Mouse (Mus musculus): ENCODE results near the gene Hyal2.
"Not testable (repeated sequence)": the region's sequence is repeated elsewhere in the genome, so short reads cannot be mapped to it uniquely, and the experiment has no call there.

The Hyal2 gene

GRCm38 (mm10) chr9:107568331-107569261, 851 bp downstream of the Hyal2 start:
- peak; percentile 88 for DNase-seq (ENCODE audit: low read depth, low spot score)

GRCm38 (mm10) chr9:107569270-107569669, 1.5 kb downstream of the Hyal2 start:
- peak; percentile 35 for DNase-seq (ENCODE audit: low read depth, low spot score)

GRCm38 (mm10) chr9:107570016-107570415, 2.3 kb downstream of the Hyal2 start:
- DNase-seq (ENCODE audit: low read depth, low spot score), result no peak

GRCm38 (mm10) chr9:107570845-107571244, 3.1 kb downstream of the Hyal2 start:
- DNase-seq (ENCODE audit: low read depth, low spot score), result no peak

DNA sequence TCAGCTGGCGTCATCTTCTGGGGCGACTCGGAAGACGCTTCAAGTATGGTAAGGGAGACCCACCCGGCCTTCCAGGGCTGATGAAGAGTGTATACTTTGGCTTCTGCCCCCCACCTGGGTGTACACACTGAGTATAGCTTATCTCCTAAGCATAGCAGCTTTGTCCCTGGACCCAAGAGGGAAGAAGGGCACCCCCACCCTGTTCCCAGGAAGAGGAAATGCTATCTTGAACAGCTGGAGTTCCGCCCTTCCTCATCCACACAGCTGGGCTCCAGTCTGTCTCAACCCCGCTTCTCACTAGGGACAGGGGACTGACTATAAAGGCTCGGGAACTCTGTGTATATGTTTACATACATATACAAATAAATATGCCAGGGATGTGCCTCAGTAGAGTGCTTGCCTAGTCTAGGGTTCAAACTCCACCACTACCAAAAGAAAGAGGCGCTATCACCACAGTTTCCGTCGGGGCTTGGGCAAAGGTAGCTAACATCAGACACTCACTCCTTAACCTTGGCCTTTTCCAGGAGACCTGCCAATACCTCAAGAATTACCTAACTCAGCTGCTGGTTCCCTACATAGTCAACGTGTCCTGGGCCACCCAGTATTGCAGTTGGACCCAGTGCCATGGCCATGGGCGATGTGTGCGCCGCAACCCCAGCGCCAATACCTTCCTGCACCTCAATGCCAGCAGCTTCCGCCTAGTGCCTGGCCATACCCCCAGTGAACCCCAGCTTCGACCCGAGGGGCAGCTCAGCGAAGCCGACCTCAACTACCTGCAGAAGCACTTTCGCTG, 4.0 kb downstream of the Hyal2 start:
- no peak for DNase-seq (ENCODE audit: low read depth, low spot score)

DNA sequence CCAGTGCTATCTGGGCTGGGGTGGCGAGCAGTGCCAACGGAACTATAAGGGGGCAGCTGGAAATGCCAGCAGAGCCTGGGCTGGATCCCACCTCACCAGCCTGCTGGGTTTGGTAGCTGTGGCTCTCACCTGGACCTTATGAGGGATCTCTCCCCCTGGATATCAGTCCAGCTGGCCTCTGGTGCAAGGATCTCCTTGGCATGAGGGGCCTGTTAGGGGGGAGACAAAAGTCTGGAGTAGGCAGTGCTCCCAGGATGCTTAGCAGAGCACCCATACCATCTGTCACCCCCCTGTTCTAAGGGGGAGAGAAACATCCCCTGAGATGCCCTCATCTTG, 4.5 kb downstream of the Hyal2 start:
- DNase-seq (ENCODE audit: low read depth, low spot score), result no peak

- DNase-seq (ENCODE audit: low read depth, low spot score), result not testable (repeated sequence)
Observed at GRCm38 (mm10) chr9:107573774-107574173, 6.0 kb downstream of the Hyal2 start.

- DNase-seq (ENCODE audit: low read depth, low spot score), result peak; percentile 53
Observed at GRCm38 (mm10) chr9:107575579-107576356, 8.0 kb downstream of the Hyal2 start.

- peak; percentile 67 for DNase-seq (ENCODE audit: low read depth, low spot score)
Observed at GRCm38 (mm10) chr9:107576357-107577107, 8.8 kb downstream of the Hyal2 start, which contains the start of gene Hyal1. Hyal1 (plus strand) TSS chr9:107576927.

DNA sequence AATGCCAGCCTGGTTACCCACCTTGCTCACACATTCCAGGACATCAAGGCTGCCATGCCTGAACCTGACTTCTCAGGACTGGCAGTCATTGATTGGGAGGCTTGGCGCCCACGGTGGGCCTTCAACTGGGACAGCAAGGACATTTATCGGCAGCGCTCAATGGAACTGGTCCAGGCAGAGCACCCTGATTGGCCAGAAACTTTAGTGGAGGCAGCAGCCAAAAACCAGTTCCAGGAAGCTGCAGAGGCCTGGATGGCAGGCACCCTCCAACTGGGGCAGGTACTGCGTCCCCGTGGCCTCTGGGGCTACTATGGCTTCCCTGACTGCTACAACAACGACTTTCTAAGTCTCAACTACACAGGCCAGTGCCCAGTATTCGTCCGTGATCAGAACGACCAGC, 10.1 kb downstream of the Hyal2 start:
- no peak for DNase-seq (ENCODE audit: low read depth, low spot score)

DNA sequence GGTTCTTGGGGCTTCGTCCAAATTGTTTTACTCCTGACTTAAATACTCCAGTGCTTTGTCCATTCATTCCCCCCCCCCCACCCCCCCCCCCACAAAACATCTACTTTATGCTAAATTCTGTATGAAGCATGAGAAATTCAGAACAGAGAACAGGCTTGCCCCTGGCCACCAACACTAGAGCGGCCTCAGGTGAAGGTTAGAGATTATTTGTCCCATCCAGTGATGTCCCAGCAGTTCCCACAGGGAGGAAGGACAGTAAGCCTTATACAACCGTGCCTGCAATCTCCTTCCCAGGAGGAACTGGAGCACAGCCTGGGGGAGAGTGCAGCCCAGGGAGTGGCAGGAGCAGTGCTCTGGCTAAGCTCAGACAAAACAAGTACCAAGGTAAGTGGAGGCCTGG, 10.8 kb downstream of the Hyal2 start, which contains the start of gene Naa80:
Naa80 (plus strand) TSS at position 301 of the 400 bp plus-strand sequence.
- DNase-seq (ENCODE audit: low read depth, low spot score), result no peak

- peak; percentile 92 for DNase-seq (ENCODE audit: low read depth, low spot score)
Observed at GRCm38 (mm10) chr9:107579023-107579900, 11.5 kb downstream of the Hyal2 start.

GRCm38 (mm10) chr9:107580501-107581317, 13.0 kb downstream of the Hyal2 start, which contains the start of gene Hyal3:
Hyal3 (plus strand) TSS chr9:107580818.
- peak; percentile 98 for DNase-seq (ENCODE audit: low read depth, low spot score)

DNA sequence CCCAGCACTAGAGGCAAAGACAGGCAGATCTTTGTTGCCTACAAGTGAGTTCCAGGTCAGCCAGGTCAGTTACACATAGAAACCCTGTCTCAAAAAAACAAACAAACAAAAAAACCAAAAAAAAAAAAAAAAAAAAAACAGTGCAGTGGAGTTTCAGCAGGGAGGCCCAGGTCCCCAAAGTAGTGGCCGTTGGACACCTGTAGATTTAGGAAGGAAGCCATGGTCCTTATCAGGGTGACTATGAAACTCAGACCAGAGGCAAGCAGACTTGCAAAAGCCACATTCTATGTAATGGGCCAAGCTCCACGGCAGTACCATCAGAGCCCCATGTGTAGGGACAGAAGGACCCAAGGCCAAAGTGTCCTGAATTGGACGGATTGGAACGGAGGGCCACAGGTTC, 13.8 kb downstream of the Hyal2 start:
- no peak for DNase-seq (ENCODE audit: low read depth, low spot score)

- no peak for DNase-seq (ENCODE audit: low read depth, low spot score)
Observed at GRCm38 (mm10) chr9:107582509-107583062, 14.8 kb downstream of the Hyal2 start.

- DNase-seq (ENCODE audit: low read depth, low spot score), result no peak
Observed at GRCm38 (mm10) chr9:107583174-107583573, 15.4 kb downstream of the Hyal2 start.

DNA sequence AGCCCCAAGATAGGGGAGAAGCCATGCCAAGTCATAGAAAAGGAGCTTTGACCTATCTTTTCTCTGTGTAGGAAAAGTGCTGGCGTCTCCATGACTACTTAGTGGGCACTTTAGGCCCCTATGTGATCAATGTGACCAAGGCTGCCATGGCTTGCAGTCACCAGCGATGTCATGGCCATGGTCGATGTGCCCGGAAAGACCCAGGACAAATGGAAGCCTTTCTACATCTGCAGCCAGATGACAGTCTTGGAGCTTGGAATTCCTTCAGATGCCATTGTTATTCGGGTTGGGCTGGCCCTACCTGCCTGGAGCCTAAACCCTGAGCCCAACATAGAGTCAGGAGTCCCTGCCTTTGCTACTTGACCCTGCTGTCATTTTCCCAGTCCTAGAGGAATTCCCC, 18.8 kb downstream of the Hyal2 start:
- DNase-seq (ENCODE audit: low read depth, low spot score), result no peak

DNA sequence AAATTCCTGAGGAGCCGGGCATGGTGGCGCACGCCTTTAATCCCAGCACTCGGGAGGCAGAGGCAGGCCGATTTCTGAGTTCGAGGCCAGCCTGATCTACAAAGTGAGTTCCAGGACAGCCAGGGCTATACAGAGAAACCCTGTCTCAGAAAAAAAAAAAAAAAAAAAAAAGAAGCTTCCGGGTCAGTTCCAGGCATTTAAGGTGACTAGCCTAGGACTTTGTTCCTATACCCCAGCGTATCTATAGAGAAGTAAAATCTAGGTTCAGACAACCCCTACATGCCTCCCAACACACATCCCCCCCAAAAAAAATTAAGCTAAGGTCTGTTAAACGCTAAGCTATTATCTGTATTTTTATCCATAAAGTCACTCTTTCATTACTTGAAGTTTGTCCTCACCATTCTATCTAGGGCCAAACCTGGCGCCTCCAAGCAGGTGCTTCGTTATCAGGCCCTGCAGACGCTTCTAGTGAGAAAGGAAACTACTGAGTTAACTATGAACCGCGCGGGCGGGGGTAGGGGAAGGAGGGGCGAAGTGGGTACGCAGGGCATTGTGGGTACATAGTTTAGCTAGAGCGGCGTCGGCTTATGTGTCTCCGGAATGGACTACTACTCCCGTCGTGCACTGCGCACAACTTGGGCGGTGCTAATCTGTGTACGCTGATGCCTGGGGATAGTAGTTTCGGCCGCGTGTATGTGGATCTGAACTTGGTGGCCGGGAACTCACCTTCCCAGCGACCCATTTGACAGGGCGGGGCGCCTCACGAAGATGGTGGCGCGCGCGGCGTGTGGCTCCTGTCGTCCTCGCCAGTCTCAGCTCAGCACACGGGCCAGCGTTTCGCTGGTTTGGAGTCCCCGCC, 19.5 kb downstream of the Hyal2 start, which contains the start of gene Ifrd2:
Ifrd2 (plus strand) TSS at position 669 of the 859 bp plus-strand sequence.
- peak; percentile 100 for DNase-seq (ENCODE audit: low read depth, low spot score)

Measured in brain, adult 2 months (tissue).